Mouse (Mus musculus): ENCODE measurements around the gene Zfp748. TPM values are rescaled to one million over a fixed set of nuclear protein-coding genes. Genes with fewer than 3 reads are reported as not detected.

The Zfp748 gene
- total RNA-seq (2021) = 1 to 10 TPM; 3.5 to 3.9 TPM

DNA sequence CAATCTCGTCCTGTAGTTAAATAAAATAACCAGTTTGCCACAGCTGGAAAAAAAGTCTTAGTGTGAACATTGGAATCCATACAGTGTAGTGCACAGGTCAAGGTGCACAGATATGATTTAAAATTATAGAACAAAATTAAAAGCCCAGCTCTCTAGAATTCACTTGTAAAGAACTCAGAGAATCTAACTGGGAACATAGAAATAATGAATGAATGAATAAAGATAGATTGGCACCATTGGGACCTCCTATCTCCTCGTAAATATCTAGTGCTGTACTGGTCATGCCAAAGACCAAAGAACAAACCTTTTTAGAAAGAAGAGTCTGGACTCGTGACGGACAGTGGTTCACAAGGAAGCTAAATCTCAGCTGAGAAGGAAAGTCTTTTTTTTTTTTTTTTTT, at the start of gene Zfp748:
Gene Zfp748 (minus strand): TSS at position 101 of the 400 bp plus-strand sequence.
- intact Hi-C loops (cut with DNase I) = loop anchor here (2.0 to 10.0 kb wide), 4 partner anchors 27 to 491 kb away; partner anchors contain the start of genes Gm26965, Gm28557, Zfp455 and Zfp712
- no peak for DNase-seq (ENCODE audit: low spot score)

DNA sequence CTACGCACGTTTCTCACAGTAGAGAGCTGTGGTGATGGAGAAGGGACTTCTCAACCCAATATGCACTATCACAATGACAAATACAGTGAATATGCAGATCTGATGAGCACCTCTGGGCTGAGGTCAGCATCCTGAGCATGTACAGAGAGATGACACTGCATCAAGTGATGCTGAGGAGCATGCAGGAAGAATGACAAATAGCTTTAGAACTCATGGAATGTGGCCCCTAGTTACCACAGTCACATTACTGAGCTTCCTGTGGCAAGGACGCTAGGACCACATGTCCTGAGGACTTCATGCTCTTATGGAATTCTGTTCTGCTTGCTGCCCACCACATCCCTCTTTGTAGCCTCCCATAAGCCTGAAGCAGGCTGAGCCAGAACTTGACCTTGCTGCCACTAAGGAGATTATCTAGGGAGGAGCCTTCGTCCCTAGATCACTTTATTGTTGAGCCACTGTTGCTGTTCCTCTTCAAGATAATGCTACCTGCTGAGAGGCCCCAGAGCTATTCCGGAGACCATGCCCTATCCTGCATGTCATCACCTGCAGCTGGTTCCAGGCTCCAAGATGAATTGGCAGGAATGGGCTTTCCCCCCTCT, 19.1 kb upstream of the Zfp748 start:
- no peak for DNase-seq (ENCODE audit: low spot score)
- intact Hi-C loops (cut with DNase I) = no loop called here

GRCm38 (mm10) chr13:67552505-67553346, 904 bp downstream of the Zfp748 start:
- DNase-seq (ENCODE audit: low spot score) = peak; percentile 68
- intact Hi-C loops (cut with DNase I) = loop anchor here (2.0 to 10.0 kb wide), 4 partner anchors 26 to 490 kb away; partner anchors contain the start of genes Gm26965, Gm28557, Zfp455 and Zfp712

GRCm38 (mm10) chr13:67545941-67546340, 7.7 kb downstream of the Zfp748 start:
- intact Hi-C loops (cut with DNase I) = no loop called here
- no peak for DNase-seq (ENCODE audit: low spot score)

DNA sequence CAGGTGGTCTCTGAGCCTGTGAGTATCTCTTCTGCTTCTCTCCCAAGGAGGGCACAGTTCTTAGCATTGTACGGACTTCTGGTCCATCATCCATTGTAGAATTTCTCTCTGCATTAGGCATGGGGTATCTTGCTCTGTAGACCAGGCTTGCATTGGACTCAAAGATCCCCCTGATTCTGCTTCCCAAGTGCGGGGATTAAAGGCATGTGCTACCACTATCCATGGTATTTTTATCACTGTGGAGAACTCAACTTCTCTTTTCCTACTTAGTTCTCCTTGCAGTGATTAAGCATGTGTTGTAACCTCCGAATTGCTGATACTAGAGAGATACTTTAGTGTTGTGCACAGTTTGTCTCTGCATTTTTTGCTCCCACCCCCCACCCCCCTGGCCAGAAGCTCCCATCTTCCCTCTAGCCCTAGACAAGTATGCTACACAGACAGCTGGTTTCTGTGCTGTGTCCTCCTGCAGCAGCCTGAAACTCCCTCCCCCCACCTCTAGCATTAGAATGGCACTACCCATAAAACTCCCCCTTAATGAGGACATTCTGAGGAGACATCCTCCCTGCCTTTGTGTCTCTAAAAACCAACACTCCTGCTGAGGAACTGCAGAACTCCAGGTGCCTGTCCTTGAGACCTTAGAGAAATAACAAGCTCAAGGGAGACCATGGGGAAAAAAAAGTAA, 26.4 kb downstream of the Zfp748 start:
- intact Hi-C loops (cut with DNase I) = loop anchor here (2.0 to 10.0 kb wide), 4 partner anchors 26 to 288 kb away; partner anchors contain the start of genes Zfp273, Zfp748 and Zfp874a

GRCm38 (mm10) chr13:67525753-67526410, 27.7 kb downstream of the Zfp748 start, which contains the start of the genes Gm26965 and Zfp87:
Gene Gm26965, minus strand, starts transcription at chr13:67526151.
Gene Zfp87, minus strand, starts transcription at chr13:67526177.
- intact Hi-C loops (cut with DNase I) = loop anchor here (2.0 to 10.0 kb wide), 4 partner anchors 27 to 289 kb away; partner anchors contain the start of genes Zfp273, Zfp748 and Zfp874a
- peak; percentile 85 for DNase-seq (ENCODE audit: low spot score)

More for the DNA sequence above, 26.4 kb downstream of the Zfp748 start:
- no peak for DNase-seq (ENCODE audit: low spot score)

DNA sequence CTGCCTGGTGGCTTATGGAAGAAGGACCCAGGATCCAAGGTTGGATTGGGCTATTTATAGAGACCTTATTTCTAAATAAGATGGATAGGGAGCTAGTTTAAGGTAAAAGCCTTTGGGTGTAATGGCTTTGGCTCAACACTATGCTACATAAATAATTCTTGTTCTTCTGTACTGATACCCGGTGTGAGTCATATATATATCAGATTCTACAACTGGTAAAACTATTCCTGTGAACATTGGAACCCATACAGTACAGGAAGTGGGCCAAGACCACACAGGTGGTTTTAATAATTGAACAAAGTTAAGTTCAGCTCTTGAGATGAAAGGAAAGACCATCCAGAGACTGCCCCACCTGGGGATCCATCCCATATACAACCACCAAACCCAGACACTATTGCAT, 52.7 kb downstream of the Zfp748 start:
- DNase-seq (ENCODE audit: low spot score) = no peak
- intact Hi-C loops (cut with DNase I) = loop anchor here (1.0 kb wide), 1 partner anchor 23 kb away; no protein-coding TSS in a partner anchor

DNA sequence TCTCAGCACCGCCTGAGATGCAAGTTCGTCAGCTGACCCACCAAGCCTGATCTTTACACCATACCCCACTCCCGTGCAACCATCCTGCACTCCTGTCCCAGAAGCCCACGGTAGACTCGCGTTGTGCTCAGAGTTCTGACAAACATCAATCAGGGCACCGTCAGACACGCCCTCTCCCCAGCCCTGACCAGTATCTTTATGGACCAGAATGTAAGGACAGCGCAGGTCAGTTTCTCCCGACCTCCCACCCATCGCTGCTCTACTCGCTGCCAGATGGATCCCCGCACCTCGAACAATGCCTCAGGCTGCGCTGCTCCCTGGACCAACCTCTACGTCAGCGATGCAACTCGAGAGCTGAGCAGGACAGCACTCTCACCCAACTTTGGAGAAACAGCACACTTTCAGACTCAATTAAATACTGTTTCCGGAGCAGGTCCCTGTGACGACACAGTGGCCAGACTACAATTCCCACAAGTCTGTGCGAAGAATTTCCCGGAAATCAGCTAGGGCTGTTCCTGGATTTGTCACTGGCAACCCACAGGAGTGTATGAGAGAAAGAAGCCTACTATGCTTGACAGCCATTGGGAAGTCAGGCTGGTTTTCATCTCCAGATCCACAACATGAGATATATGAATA, 53.4 kb downstream of the Zfp748 start, which contains the start of gene Zfp58:
Gene Zfp58 (minus strand): TSS at position 472 of the 636 bp plus-strand sequence.
- intact Hi-C loops (cut with DNase I) = loop anchor here (1.0 kb wide), 1 partner anchor 24 kb away; no protein-coding TSS in a partner anchor
- peak; percentile 75 for DNase-seq (ENCODE audit: low spot score)

- intact Hi-C loops (cut with DNase I) = no loop called here
- DNase-seq (ENCODE audit: low spot score) = no peak
Observed at GRCm38 (mm10) chr13:67495631-67496030, 58.0 kb downstream of the Zfp748 start.

Other genes with a start within 250 kb of the Zfp748 start
- 1 to 10 TPM; 3.6 to 3.7 TPM for gene Zfp457, start 247.3 kb downstream of the Zfp748 start, total RNA-seq (2021)
- gene Zfp595, start 221.3 kb downstream of the Zfp748 start, total RNA-seq (2021) = 1 to 10 TPM; 1.6 to 2.2 TPM
- gene Gm28044, start 193.3 kb downstream of the Zfp748 start, total RNA-seq (2021) = 1 to 10 TPM; 2.3 to 2.5 TPM
- 1 to 10 TPM; 1.2 to 1.5 TPM for gene Zfp953, start 193.2 kb downstream of the Zfp748 start, total RNA-seq (2021)
- 1 to 10 TPM in 1 of 2 experiments, under 1 TPM in 1; 0.70 to 2.1 TPM for gene Gm28041, start 178.1 kb downstream of the Zfp748 start, total RNA-seq (2021)
- gene Zfp456, start 178.0 kb downstream of the Zfp748 start, total RNA-seq (2021) = 1 to 10 TPM in 1 of 2 experiments, under 1 TPM in 1; 0.88 to 1.2 TPM
- gene Zfp429, start 154.0 kb downstream of the Zfp748 start, total RNA-seq (2021) = 1 to 10 TPM; 1.6 to 1.9 TPM
- under 1 TPM; 0.26 to 0.48 TPM for gene Zfp459, start 132.4 kb downstream of the Zfp748 start, total RNA-seq (2021)
- gene Zfp874a, start 102.2 kb downstream of the Zfp748 start, total RNA-seq (2021) = 1 to 10 TPM; 7.1 to 7.8 TPM
- gene Zfp874b, start 69.6 kb downstream of the Zfp748 start, total RNA-seq (2021) = 10 to 100 TPM; 17.0 to 19.5 TPM
- gene Zfp58, start 53.3 kb downstream of the Zfp748 start, total RNA-seq (2021) = 1 to 10 TPM; 3.8 to 4.6 TPM
- not detected for gene Gm26965, start 27.7 kb downstream of the Zfp748 start, total RNA-seq (2021)
- gene Zfp87, start 27.7 kb downstream of the Zfp748 start, total RNA-seq (2021) = 10 to 100 TPM in 1 of 2 experiments, 1 to 10 TPM in 1; 5.9 to 11.1 TPM
- gene Zfp729b, start 55.9 kb upstream of the Zfp748 start, total RNA-seq (2021) = 1 to 10 TPM; 4.0 to 5.6 TPM
- 1 to 10 TPM in 1 of 2 experiments, not detected in 1; 1.1 TPM for gene Gm49345, start 83.9 kb upstream of the Zfp748 start, total RNA-seq (2021)
- 1 to 10 TPM; 2.9 to 3.7 TPM for gene Zfp729a, start 84.0 kb upstream of the Zfp748 start, total RNA-seq (2021)
- gene Zfp738, start 133.2 kb upstream of the Zfp748 start, total RNA-seq (2021) = 1 to 10 TPM; 4.0 to 5.7 TPM
- 1 to 10 TPM; 6.5 to 7.1 TPM for gene Zfp65, start 175.3 kb upstream of the Zfp748 start, total RNA-seq (2021)
- gene Zfp85, start 201.4 kb upstream of the Zfp748 start, total RNA-seq (2021) = 1 to 10 TPM; 1.8 to 2.4 TPM
- gene Zfp493, start 225.9 kb upstream of the Zfp748 start, total RNA-seq (2021) = 1 to 10 TPM; 1.5 TPM